Mouse (Mus musculus) kidney, adult 9 months (tissue): ENCODE results near the gene Muc3.
"Not testable (repeated sequence)": the region's sequence is repeated elsewhere in the genome, so short reads cannot be mapped to it uniquely, and the experiment has no call there.

Experiments used
- DNase-seq: peaks from one replicate; pipeline ENCODE4 v3.0.0; 2022

Muc3 gene

DNA sequence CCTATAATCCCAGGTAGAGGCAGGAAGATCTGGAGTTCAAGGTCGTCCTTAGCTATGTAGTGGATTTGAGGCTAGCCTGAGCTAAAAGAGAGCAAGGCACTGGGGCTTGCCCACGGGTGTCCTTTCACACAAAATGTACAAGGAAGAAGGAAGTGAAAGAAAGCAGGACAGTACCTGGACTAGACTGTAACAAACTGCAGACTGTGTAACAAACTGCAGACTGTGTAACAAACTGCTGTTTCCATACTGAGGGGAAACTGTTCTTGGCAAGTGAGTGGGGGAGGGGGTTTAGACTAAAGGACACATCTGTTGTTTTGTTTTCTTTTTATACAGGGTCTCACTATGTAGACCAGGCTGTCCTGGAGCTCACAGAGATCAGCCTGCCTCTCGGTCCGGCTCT, 27.8 kb downstream of the Muc3 start:
- DNase-seq = no peak

DNA sequence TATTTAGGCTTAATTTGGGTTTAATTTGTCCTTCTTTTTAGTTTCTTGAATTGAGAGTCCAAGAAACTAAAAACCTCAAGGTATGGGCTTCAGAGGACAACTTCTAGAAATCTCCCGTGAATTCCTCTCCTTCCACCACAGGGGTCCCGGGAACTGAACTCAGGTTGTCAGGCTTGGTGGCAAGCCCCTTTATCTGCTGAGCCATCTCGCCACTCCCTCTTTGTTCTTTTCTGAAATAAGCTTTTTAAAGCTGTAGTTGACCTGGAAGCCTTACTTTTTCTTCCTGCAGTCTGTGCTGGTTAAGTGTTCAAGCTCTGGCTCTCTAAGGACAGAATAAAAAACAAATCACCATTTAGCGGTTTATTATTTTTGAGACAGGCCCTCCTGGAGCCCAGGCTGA, 30.2 kb downstream of the Muc3 start:
- no peak for DNase-seq

GRCm38 (mm10) chr5:137117994-137118393, 31.1 kb downstream of the Muc3 start:
- not testable (repeated sequence) for DNase-seq

- no peak for DNase-seq
Measured at GRCm38 (mm10) chr5:137116987-137117386, 32.1 kb downstream of the Muc3 start.

GRCm38 (mm10) chr5:137115866-137116847, 33.0 kb downstream of the Muc3 start, which contains the start of gene Trim56:
Gene Trim56 (minus strand): TSS chr5:137116209.
- peak; percentile 86 for DNase-seq

DNA sequence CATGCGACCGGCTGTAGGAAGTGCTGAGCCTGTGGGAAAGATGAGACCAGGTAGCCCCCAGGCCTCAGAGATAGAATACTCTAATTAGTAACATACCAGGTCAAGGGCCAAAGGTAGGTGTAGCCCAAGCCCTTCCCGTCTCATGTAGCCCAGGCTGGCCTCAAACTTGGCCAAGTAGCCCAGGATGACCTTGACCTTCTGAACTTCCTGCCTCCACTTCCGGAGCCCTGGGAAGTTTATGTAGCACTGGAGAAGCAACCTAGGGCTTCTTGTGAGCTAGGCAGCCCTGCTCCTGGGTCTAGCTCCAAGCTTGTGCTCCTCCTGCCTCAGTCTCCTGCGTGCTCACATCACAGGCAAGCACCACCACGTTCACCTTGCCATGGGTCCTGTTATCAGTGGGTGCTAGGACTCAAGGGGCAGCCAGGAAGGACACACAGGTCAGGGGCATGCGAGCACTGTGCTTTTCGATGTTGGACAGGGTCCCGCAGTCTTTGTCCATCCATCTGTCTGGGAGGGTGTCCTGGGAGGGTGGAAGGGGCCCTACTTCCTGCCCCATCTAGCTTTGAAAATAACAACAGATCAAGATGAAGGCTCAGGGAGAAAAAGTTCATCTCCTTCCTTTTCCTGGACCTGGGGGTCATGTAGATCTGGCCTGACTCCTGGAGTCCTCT, 34.1 kb downstream of the Muc3 start:
- no peak for DNase-seq

GRCm38 (mm10) chr5:137111542-137112408, 37.3 kb downstream of the Muc3 start:
- DNase-seq = no peak

DNA sequence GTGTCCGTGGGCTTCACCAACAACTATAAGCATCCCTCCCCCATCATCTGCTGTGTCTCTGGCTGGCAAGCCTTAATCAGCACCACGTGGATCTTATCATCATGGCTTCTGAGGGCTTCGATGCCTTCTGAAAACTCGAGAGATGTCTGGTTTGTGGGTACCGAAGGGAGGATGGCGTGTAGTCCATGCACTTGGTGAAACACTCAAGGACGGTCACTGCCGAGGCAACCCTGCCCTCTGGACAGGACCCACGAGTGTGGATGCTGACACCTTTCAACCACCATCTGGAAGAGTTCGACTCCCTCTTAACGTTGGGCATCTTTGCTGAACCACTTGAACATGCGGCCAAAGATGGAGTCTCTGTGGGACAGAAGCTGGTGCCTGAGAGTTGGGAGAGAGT, 38.3 kb downstream of the Muc3 start:
- no peak for DNase-seq

- DNase-seq = peak; percentile 36
Measured at GRCm38 (mm10) chr5:137109941-137110593, 39.1 kb downstream of the Muc3 start.

- DNase-seq = no peak
Measured at GRCm38 (mm10) chr5:137108111-137108510, 41.0 kb downstream of the Muc3 start.

GRCm38 (mm10) chr5:137107670-137108069, 41.5 kb downstream of the Muc3 start:
- peak; percentile 89 for DNase-seq

DNA sequence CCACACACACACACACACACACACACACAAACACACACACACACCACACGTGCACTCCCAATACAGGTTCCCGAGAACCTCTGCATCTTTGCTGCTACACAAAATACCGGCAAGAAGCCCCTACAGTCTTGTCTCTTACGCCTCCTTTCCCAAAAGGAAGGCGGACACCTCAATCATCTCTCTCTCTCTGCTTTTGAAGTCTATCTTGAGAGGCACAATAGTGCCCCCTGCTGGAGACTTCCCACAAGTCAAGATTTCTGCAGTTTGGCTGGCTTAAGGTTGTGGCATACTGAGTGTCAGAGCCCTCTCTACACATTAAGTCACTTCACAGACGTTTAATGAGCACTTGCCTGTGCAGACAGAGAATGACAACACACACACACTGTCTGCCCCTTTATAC, 42.1 kb downstream of the Muc3 start:
- peak; percentile 91 for DNase-seq

- DNase-seq = peak; percentile 43
Measured at GRCm38 (mm10) chr5:137106434-137106833, 42.7 kb downstream of the Muc3 start.

GRCm38 (mm10) chr5:137103969-137104368, 45.2 kb downstream of the Muc3 start:
- DNase-seq = no peak

DNA sequence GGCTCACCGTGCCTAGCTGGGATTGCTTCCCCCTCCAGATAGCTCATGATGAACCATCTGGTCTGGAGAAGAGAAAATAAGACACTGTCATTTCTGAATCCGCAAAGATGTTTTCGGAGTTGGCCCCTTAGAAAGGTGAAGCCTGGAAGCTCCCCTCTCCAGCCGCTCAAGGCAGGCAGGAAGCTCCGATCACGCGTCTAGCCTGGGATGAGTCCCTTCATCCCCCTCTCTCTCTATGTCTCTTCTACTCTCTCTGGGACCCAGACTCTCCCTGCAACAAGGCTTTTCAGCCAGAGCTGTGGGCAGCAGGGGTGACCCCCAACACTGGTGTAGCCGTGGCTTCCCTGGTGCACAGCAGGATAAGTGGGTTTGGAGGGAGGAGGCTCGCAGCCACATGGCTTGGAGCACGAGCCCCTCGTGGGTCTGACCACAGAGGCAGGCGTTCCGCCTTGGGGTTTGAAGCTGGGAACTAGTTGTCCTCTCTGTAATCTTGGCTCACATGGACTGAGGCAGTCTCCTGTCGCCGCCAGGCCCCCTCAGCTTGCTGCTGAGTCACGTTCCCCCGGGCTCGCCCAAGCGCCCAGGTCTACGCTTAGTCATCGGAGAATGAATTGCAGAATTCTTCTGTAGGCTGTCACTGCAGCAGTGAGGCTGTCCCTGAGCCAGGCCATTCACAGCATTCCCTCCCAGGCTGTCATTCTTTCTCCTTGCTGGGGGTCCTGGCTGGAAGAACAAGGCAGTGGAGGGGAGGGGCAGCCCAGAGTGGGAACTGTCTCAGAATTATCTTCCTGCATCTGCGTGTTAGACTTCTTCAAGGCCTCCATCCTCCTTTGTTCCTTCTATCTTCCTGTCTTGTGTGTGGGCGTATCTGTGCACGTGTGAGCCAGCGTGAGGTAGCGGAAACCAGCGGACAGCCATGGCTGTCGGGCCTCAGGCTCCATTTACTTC, 46.3 kb downstream of the Muc3 start:
- DNase-seq = no peak

- no peak for DNase-seq
Measured at GRCm38 (mm10) chr5:137102078-137102477, 47.0 kb downstream of the Muc3 start.

- no peak for DNase-seq
Measured at GRCm38 (mm10) chr5:137100660-137101059, 48.5 kb downstream of the Muc3 start.

GRCm38 (mm10) chr5:137098418-137098817, 50.7 kb downstream of the Muc3 start:
- no peak for DNase-seq

DNA sequence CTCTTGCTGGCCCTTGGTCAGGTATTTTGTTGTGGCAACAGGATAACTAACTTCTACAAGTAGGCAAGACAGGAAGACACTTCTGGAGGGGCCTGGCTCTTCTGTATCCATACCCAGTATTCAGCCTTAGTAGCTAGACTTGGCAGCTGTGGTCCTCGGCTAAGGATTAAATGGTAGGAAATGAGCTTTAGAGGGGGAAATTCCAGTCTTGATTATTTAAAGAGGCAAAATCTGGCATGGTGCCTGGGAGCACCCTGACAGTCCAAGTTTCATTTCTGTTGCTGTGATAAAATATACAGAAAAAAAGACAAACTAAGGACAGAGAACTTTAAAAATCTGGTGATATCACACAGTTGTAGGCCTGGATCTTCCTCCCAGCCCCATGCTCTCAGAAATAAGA, 53.1 kb downstream of the Muc3 start:
- DNase-seq = peak; percentile 76

GRCm38 (mm10) chr5:137095135-137095534, 54.0 kb downstream of the Muc3 start:
- DNase-seq = no peak

- DNase-seq = no peak
Measured at GRCm38 (mm10) chr5:137093720-137094119, 55.4 kb downstream of the Muc3 start.
